Mouse (Mus musculus): ENCODE data around the gene Hunk. TPM values are rescaled to one million over a fixed set of nuclear protein-coding genes. Genes with fewer than 3 reads are reported as not detected.

Gene Hunk
- polyA plus RNA-seq, 1 experiment, result 12.1 TPM

- Histone ChIP-seq H3K4me1 (ENCODE audit: control insufficient read depth, insufficient read depth, low read length) (peaks cover 1% of the 10 kb centered on the region; the same call in 1 of the 2 replicates), H3K4me3 (ENCODE audit: insufficient read depth, low read length) (no peak overlapping the region), H3K27ac (ENCODE audit: insufficient read depth, low read length) (no peak overlapping the region)
- TF ChIP-seq CTCF (IDR thresholded peaks at IDR 0.05; ENCODE audit: extremely low read depth, insufficient read depth, low read length) (no peak), POLR2A (IDR thresholded peaks at IDR 0.05; ENCODE audit: extremely low read depth, insufficient read depth, low read length) (no peak)
These were observed 38.6 kb downstream of the Hunk start for GRCm38 (mm10) chr16:90424391-90424790.

- Histone ChIP-seq H3K4me1 (ENCODE audit: control insufficient read depth, insufficient read depth, low read length) (peaks cover 1% of the 10 kb centered on the region; the same call in 1 of the 2 replicates), H3K4me3 (ENCODE audit: insufficient read depth, low read length) (no peak overlapping the region), H3K27ac (ENCODE audit: insufficient read depth, low read length) (no peak overlapping the region)
- no peak for TF ChIP-seq POLR2A (IDR thresholded peaks at IDR 0.05; ENCODE audit: extremely low read depth, insufficient read depth, low read length)
- TF ChIP-seq CTCF (IDR thresholded peaks at IDR 0.05; ENCODE audit: extremely low read depth, insufficient read depth, low read length), result no peak
These were observed 40.4 kb downstream of the Hunk start for GRCm38 (mm10) chr16:90426234-90426633.

- Histone ChIP-seq H3K4me3 (ENCODE audit: insufficient read depth, low read length) (no peak overlapping the region), H3K4me1 (ENCODE audit: control insufficient read depth, insufficient read depth, low read length) (peaks cover 1% of the 10 kb centered on the region; the same call in 1 of the 2 replicates), H3K27ac (ENCODE audit: insufficient read depth, low read length) (no peak overlapping the region)
- TF ChIP-seq CTCF (IDR thresholded peaks at IDR 0.05; ENCODE audit: extremely low read depth, insufficient read depth, low read length), result no peak
- TF ChIP-seq POLR2A (IDR thresholded peaks at IDR 0.05; ENCODE audit: extremely low read depth, insufficient read depth, low read length), result no peak
These were observed 42.2 kb downstream of the Hunk start for GRCm38 (mm10) chr16:90427838-90428630.

GRCm38 (mm10) chr16:90433551-90433950 is 47.7 kb downstream of the Hunk start:
- TF ChIP-seq POLR2A (IDR thresholded peaks at IDR 0.05; ENCODE audit: extremely low read depth, insufficient read depth, low read length), result no peak
- no peak for TF ChIP-seq CTCF (IDR thresholded peaks at IDR 0.05; ENCODE audit: extremely low read depth, insufficient read depth, low read length)
- no peaks in the 10 kb centered on the region for H3K4me1 ChIP-seq (ENCODE audit: control insufficient read depth, insufficient read depth, low read length)
- H3K4me3 ChIP-seq (ENCODE audit: insufficient read depth, low read length), result no peak overlapping the region
- H3K27ac ChIP-seq (ENCODE audit: insufficient read depth, low read length), result no peak overlapping the region

- H3K4me1 ChIP-seq (ENCODE audit: control insufficient read depth, insufficient read depth, low read length), result no peaks in the 10 kb centered on the region
- no peak overlapping the region for H3K4me3 ChIP-seq (ENCODE audit: insufficient read depth, low read length)
- TF ChIP-seq CTCF (IDR thresholded peaks at IDR 0.05; ENCODE audit: extremely low read depth, insufficient read depth, low read length) (no peak), POLR2A (IDR thresholded peaks at IDR 0.05; ENCODE audit: extremely low read depth, insufficient read depth, low read length) (no peak)
- H3K27ac ChIP-seq (ENCODE audit: insufficient read depth, low read length), result no peak overlapping the region
These were observed 49.4 kb downstream of the Hunk start for GRCm38 (mm10) chr16:90435231-90435630.

- TF ChIP-seq CTCF (IDR thresholded peaks at IDR 0.05; ENCODE audit: extremely low read depth, insufficient read depth, low read length), result no peak
- no peak for TF ChIP-seq POLR2A (IDR thresholded peaks at IDR 0.05; ENCODE audit: extremely low read depth, insufficient read depth, low read length)
- no peaks in the 10 kb centered on the region for H3K4me1 ChIP-seq (ENCODE audit: control insufficient read depth, insufficient read depth, low read length)
These were observed 51.5 kb downstream of the Hunk start for GRCm38 (mm10) chr16:90437276-90437675.

GRCm38 (mm10) chr16:90439493-90439892 is 53.7 kb downstream of the Hunk start:
- no peak for TF ChIP-seq POLR2A (IDR thresholded peaks at IDR 0.05; ENCODE audit: extremely low read depth, insufficient read depth, low read length)
- no peak for TF ChIP-seq CTCF (IDR thresholded peaks at IDR 0.05; ENCODE audit: extremely low read depth, insufficient read depth, low read length)
- Histone ChIP-seq H3K27ac (ENCODE audit: insufficient read depth, low read length) (no peak overlapping the region), H3K4me3 (ENCODE audit: insufficient read depth, low read length) (no peak overlapping the region), H3K4me1 (ENCODE audit: control insufficient read depth, insufficient read depth, low read length) (no peaks in the 10 kb centered on the region)

More at GRCm38 (mm10) chr16:90437276-90437675, 51.5 kb downstream of the Hunk start:
- H3K27ac ChIP-seq (ENCODE audit: insufficient read depth, low read length), result no peak overlapping the region
- H3K4me3 ChIP-seq (ENCODE audit: insufficient read depth, low read length), result no peak overlapping the region

GRCm38 (mm10) chr16:90440654-90441053 is 54.8 kb downstream of the Hunk start:
- H3K4me3 ChIP-seq (ENCODE audit: insufficient read depth, low read length), result no peak overlapping the region
- H3K4me1 ChIP-seq (ENCODE audit: control insufficient read depth, insufficient read depth, low read length), result no peaks in the 10 kb centered on the region
- TF ChIP-seq CTCF (IDR thresholded peaks at IDR 0.05; ENCODE audit: extremely low read depth, insufficient read depth, low read length) (no peak), POLR2A (IDR thresholded peaks at IDR 0.05; ENCODE audit: extremely low read depth, insufficient read depth, low read length) (no peak)
- H3K27ac ChIP-seq (ENCODE audit: insufficient read depth, low read length), result no peak overlapping the region

GRCm38 (mm10) chr16:90442991-90443390 is 57.2 kb downstream of the Hunk start:
- TF ChIP-seq POLR2A (IDR thresholded peaks at IDR 0.05; ENCODE audit: extremely low read depth, insufficient read depth, low read length), result no peak
- TF ChIP-seq CTCF (IDR thresholded peaks at IDR 0.05; ENCODE audit: extremely low read depth, insufficient read depth, low read length), result no peak
- Histone ChIP-seq H3K4me1 (ENCODE audit: control insufficient read depth, insufficient read depth, low read length) (no peaks in the 10 kb centered on the region), H3K4me3 (ENCODE audit: insufficient read depth, low read length) (no peak overlapping the region), H3K27ac (ENCODE audit: insufficient read depth, low read length) (no peak overlapping the region)

- no peaks in the 10 kb centered on the region for H3K4me1 ChIP-seq (ENCODE audit: control insufficient read depth, insufficient read depth, low read length)
- H3K4me3 ChIP-seq (ENCODE audit: insufficient read depth, low read length), result no peak overlapping the region
- no peak overlapping the region for H3K27ac ChIP-seq (ENCODE audit: insufficient read depth, low read length)
- TF ChIP-seq CTCF (IDR thresholded peaks at IDR 0.05; ENCODE audit: extremely low read depth, insufficient read depth, low read length) (no peak), POLR2A (IDR thresholded peaks at IDR 0.05; ENCODE audit: extremely low read depth, insufficient read depth, low read length) (no peak)
These were observed 67.4 kb downstream of the Hunk start for GRCm38 (mm10) chr16:90453197-90453596.

Data from cortical plate, adult 2 months (tissue).